Mouse (Mus musculus) heart, postnatal 0 days (tissue): ENCODE results near the gene Rbm20.

ENCODE experiments used
- CTCF ChIP-seq: IDR thresholded peaks from 2 replicates; pipeline ENCODE4 v1.5.1; 2016; ENCODE audit warnings: antibody characterized with exemption, control low read depth, low read depth
- EP300 ChIP-seq: IDR thresholded peaks from 2 replicates; pipeline ENCODE4 v1.6.1; 2016; ENCODE audit warnings: antibody characterized with exemption, low read depth

DNA sequence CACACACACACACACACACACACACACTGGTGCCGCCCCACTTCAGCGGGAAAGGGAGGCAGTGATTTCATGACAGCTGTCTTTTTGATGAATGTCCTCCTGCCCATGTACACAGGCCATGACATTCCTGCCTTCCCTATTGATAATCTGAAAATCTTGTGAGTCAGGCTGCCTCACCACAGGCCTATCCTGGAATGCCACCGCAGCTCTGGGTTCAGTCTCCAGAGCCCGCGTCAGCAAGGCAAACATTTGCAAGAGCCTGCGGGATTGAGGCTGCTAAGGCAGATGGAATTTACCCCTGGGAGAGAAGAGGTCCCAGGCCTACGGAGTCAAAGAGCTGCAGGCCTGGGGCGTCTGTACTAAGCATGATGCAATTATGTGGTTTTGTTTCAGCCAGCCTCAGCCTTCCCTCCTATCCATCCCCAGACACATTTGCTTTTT, 54.7 kb downstream of the Rbm20 start:
- TF ChIP-seq CTCF (no peak), EP300 (no peak)
